Mouse (Mus musculus): Measurements from ENCODE around the gene C2cd6.

DNA sequence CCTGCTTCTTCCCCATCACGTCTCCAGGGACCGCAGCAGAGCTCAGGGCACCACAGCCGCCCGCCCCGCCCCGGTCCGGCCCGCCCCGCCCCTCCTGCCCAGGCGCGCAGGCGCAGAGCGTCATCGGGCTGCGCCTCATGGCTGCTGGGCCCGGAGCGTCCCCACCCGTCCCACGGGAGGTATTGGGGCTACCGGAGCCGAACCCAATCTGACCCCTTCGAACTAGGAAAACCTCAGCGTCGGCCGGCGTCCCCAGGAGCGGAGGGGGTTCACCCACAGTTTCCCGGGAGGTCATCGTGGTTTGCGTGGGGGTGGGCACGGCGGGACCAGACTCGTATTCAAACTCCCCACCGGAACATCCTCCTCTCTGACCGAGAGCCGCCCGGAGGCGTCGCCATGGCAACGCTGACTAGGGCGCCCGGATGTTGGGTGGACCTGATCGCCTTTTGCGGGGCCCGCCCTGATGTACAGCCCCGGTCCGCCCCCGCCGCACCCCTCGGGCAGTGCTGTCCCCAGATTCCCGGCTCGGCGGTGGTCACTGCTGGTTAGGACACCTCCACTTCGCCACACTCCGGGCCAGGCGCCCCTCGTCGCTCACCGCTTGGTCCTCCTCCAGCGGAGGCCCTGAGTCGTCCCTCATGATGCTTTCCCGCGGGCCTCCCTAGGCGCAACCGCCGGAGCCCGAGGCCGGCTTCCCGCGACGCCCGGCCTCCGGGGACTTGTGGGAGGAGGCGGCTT, 25.2 kb upstream of the C2cd6 start, which contains the start of gene Tmem237:
- no peak for TF ChIP-seq CTCF (IDR thresholded peaks at IDR 0.05; ENCODE audit: low read depth)
- no peak for TF ChIP-seq EP300 (IDR thresholded peaks at IDR 0.05; ENCODE audit: low read depth)

Measured in heart, postnatal 0 days (tissue).